Mouse (Mus musculus) CH12.LX (cell line): ENCODE data around the gene Trappc12.

Source experiments
- CHD2 ChIP-seq: IDR thresholded peaks from 2 replicates; pipeline ENCODE4 v1.6.1; 2011; ENCODE audit warnings: low read length, improper control_type of control experiment
- CTCF ChIP-seq, 2 experiments: IDR thresholded peaks in 1 of 2; conservative IDR thresholded peaks in 1 of 2; 2 replicates each; pipeline ENCODE4 v1.5.1; 2011 to 2012; ENCODE audit warnings: low read depth in 2 of 2, low read length in 2 of 2, improper control_type of control experiment in 1 of 2, inconsistent platforms in 1 of 2, mild to moderate bottlenecking in 1 of 2, moderate library complexity in 1 of 2
- EP300 ChIP-seq: IDR thresholded peaks from 2 replicates; pipeline ENCODE4 v1.6.1; 2011; ENCODE audit warnings: low read length, improper control_type of control experiment
- POLR2A ChIP-seq: IDR thresholded peaks from 2 replicates; pipeline ENCODE4 v1.6.1; 2011; ENCODE audit warnings: low read depth, mild to moderate bottlenecking, improper control_type of control experiment, low read length
- SMC3 ChIP-seq: IDR thresholded peaks from 2 replicates; pipeline ENCODE4 v1.6.1; 2011; ENCODE audit warnings: low read depth, low read length, improper control_type of control experiment
- USF1 ChIP-seq: IDR thresholded peaks from 2 replicates; pipeline ENCODE4 v1.6.1; 2014; ENCODE audit warnings: low read depth, mild to moderate bottlenecking, inconsistent platforms, low read length, improper control_type of control experiment

DNA sequence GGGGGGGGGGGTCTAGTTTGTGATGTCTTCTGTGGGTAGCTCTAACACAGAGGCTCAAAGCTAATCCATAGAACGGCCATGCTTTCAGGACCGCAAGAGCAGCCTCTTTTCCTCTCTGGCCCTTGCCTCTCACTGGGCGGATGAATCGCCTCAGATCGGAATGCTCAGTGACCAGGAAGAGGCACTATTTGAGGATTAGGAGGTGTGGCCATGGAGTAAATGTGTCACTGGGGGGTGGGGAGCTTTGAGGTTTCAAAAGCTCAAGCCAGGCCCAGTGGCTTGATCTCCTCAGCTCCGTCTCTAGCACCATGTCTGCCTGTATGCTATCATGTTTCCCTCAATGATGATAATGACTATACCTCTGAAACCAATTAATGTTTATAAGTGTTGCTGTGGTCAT is 61.3 kb downstream of the Trappc12 start:
- TF ChIP-seq SMC3 (no peak), CTCF (conservative IDR thresholded peaks at IDR 0.05 in 1 of 2, IDR thresholded peaks at IDR 0.05 in 1 of 2; ENCODE audit: low read depth in 2 of 2, low read length in 2 of 2) (no peak), USF1 (no peak), POLR2A (no peak), EP300 (no peak), CHD2 (no peak)
